Mouse (Mus musculus) stomach, postnatal 0 days (tissue): Measurements from ENCODE around the gene Mydgf.

ENCODE experiments used
- CTCF ChIP-seq: IDR thresholded peaks from 2 replicates; pipeline ENCODE4 v1.5.1; 2016; ENCODE audit warnings: antibody characterized with exemption, low read depth, mild to moderate bottlenecking, moderate library complexity
- EP300 ChIP-seq: optimal IDR thresholded peaks from 2 replicates; pipeline ENCODE3; 2016; ENCODE audit warnings: antibody characterized with exemption

DNA sequence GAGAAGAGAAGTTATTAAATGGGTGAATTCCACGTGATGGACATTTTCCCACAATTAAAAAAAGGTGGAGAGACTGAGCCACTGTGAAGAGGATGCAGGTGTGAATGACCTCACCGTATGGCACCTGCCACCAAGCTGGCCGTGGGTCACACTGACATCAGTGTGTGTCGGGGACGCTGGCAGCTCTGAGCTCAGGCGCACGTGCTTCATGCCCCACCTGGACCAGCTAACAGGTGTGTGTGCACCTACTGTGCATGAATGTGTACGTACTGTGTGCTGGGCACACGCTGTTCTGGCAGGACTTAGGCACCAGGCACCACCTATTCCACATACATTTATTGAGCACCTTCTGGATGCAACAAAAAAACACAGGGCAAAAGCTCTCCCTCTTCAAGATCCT lies 39.2 kb downstream of the Mydgf start:
- TF ChIP-seq CTCF: no peak
- TF ChIP-seq EP300: no peak
